Mouse (Mus musculus) bone marrow, adult 2 months (tissue): Measurements from ENCODE around the gene Mto1.

Experiments used
- CTCF ChIP-seq: fragments of 200-500 bp; IDR thresholded peaks from 2 replicates; pipeline ENCODE4 v1.5.1; 2011; ENCODE audit warnings: low read length, control low read depth; ENCODE audit not compliant: control insufficient read depth, insufficient read depth
- POLR2A ChIP-seq: fragments of 200-500 bp; IDR thresholded peaks from 2 replicates; pipeline ENCODE4 v1.6.1; 2011; ENCODE audit warnings: low read depth, mild to moderate bottlenecking, control low read depth, low read length, borderline replicate concordance; ENCODE audit not compliant: control insufficient read depth

- no peak for TF ChIP-seq CTCF
- TF ChIP-seq POLR2A: peak; percentile 78; the same call in 1 of the 2 replicates
These were observed at the start of gene Mto1, which contains the start of gene Gm17324 for GRCm38 (mm10) chr9:78447973-78448873.
